Mouse (Mus musculus): ENCODE results near the gene Gm10271. TPM values are rescaled to one million over a fixed set of nuclear protein-coding genes. Genes with fewer than 3 reads are reported as not detected.

The Gm10271 gene
- polyA plus RNA-seq, 1 experiment from 2014 or later = not detected

Other genes starting within 250 kb of the Gm10271 start
- gene Myrfl, start 75.7 kb downstream of the Gm10271 start, polyA plus RNA-seq (2015; fragmentation: Nextera tagmentation; extraction: Ambion mirVana) = 0.08 and 0.15 TPM in 2 replicates
- gene Rab3ip, start 21.8 kb downstream of the Gm10271 start, polyA plus RNA-seq (2015; fragmentation: Nextera tagmentation; extraction: Ambion mirVana) = 40.4 and 45.1 TPM in 2 replicates
- 0.10 and 0.13 TPM in 2 replicates for gene Best3, start 13.7 kb upstream of the Gm10271 start, polyA plus RNA-seq (2015; fragmentation: Nextera tagmentation; extraction: Ambion mirVana)
- gene Lrrc10, start 72.7 kb upstream of the Gm10271 start, polyA plus RNA-seq (2015; fragmentation: Nextera tagmentation; extraction: Ambion mirVana) = not detected in 2 replicates
- 232 and 235 TPM in 2 replicates for gene Cct2, start 91.2 kb upstream of the Gm10271 start, polyA plus RNA-seq (2015; fragmentation: Nextera tagmentation; extraction: Ambion mirVana)
- 19.7 and 20.2 TPM in 2 replicates for gene Frs2, start 175.9 kb upstream of the Gm10271 start, polyA plus RNA-seq (2015; fragmentation: Nextera tagmentation; extraction: Ambion mirVana)